Mouse (Mus musculus): ENCODE measurements at regions not wholly inside any gene's neighbourhood (a gene's known extent, or its start where the extent isn't known, plus 50 kb on each side); places are given as distances from the start of the nearest gene placed in this dataset.

GRCm38 (mm10) chr13:111975549-111975948, 166.8 kb upstream of the Map3k1 start:
- DNase-seq (ENCODE audit: low spot score in 2 of 2), result no peak

GRCm38 (mm10) chr13:111977769-111978674, 169.2 kb upstream of the Map3k1 start:
- no peak for DNase-seq (ENCODE audit: low spot score in 2 of 2)

- no peak for DNase-seq (ENCODE audit: low spot score in 2 of 2)
Measured at GRCm38 (mm10) chr13:111978675-111979020, 169.9 kb upstream of the Map3k1 start.

- DNase-seq (ENCODE audit: low spot score in 2 of 2), result no peak
Measured at GRCm38 (mm10) chr13:111979428-111980204, 170.8 kb upstream of the Map3k1 start.

- DNase-seq (ENCODE audit: low spot score in 2 of 2), result no peak
Measured at GRCm38 (mm10) chr13:111980205-111980595, 171.4 kb upstream of the Map3k1 start.

- no peak for DNase-seq (ENCODE audit: low spot score in 2 of 2)
Measured at GRCm38 (mm10) chr13:111981103-111981502, 172.3 kb upstream of the Map3k1 start.

GRCm38 (mm10) chr13:111982796-111983460, 174.1 kb upstream of the Map3k1 start:
- DNase-seq (ENCODE audit: low spot score in 2 of 2), result no peak

GRCm38 (mm10) chr13:111984081-111984574, 175.3 kb upstream of the Map3k1 start:
- no peak for DNase-seq (ENCODE audit: low spot score in 2 of 2)

- no peak for DNase-seq (ENCODE audit: low spot score in 2 of 2)
Measured at GRCm38 (mm10) chr13:111985406-111985805, 176.6 kb upstream of the Map3k1 start.

GRCm38 (mm10) chr13:111986681-111987080, 177.9 kb upstream of the Map3k1 start:
- no peak for DNase-seq (ENCODE audit: low spot score in 2 of 2)

- no peak for DNase-seq (ENCODE audit: low spot score in 2 of 2)
Measured at GRCm38 (mm10) chr13:111987420-111987819, 178.6 kb upstream of the Map3k1 start.

- DNase-seq (ENCODE audit: low spot score in 2 of 2), result no peak
Measured at GRCm38 (mm10) chr13:111990913-111991534, 182.2 kb upstream of the Map3k1 start.

- no peak for DNase-seq (ENCODE audit: low spot score in 2 of 2)
Measured at GRCm38 (mm10) chr13:111992075-111992847, 183.5 kb upstream of the Map3k1 start.

- DNase-seq (ENCODE audit: low spot score in 2 of 2), result no peak
Measured at GRCm38 (mm10) chr13:111994862-111995490, 186.2 kb upstream of the Map3k1 start.

- no peak for DNase-seq (ENCODE audit: low spot score in 2 of 2)
Measured at GRCm38 (mm10) chr13:111995716-111996115, 186.9 kb upstream of the Map3k1 start.

GRCm38 (mm10) chr13:111996910-111997309, 188.1 kb upstream of the Map3k1 start:
- no peak for DNase-seq (ENCODE audit: low spot score in 2 of 2)

- DNase-seq (ENCODE audit: low spot score in 2 of 2), result no peak
Measured at GRCm38 (mm10) chr13:111997980-111998945, 189.5 kb upstream of the Map3k1 start.

GRCm38 (mm10) chr13:111999647-112000292, 191.0 kb upstream of the Map3k1 start:
- no peak for DNase-seq (ENCODE audit: low spot score in 2 of 2)

GRCm38 (mm10) chr13:112000293-112000665, 191.5 kb upstream of the Map3k1 start:
- no peak for DNase-seq (ENCODE audit: low spot score in 2 of 2)
